Mouse (Mus musculus): ENCODE measurements around the gene Pou3f1. TPM values are rescaled to one million over a fixed set of nuclear protein-coding genes. Genes with fewer than 3 reads are reported as not detected.

The Pou3f1 gene
- total and polyA plus RNA-seq, 2 experiments from 2014 or later, result 4.8 to 6.3 TPM

- no peak overlapping the region for H3K4me3 ChIP-seq (ENCODE audit: low read length)
- H3K9ac ChIP-seq (replicated peaks; ENCODE audit: low read length), result no peak overlapping the region
- no peak overlapping the region for H3K4me2 ChIP-seq (ENCODE audit: low read depth, low read length)
- DNase-seq (ENCODE audit: low spot score) (no peak), ATAC-seq (no peak)
- no peak overlapping the region for H3K27ac ChIP-seq
- 67% methylated on average over 4 of the region's 4 CpGs for WGBS
- TF ChIP-seq CTCF (IDR thresholded peaks at IDR 0.05; ENCODE audit: low read depth), result no peak
- no peaks in the 10 kb centered on the region for H3K9me3 ChIP-seq (ENCODE audit: low read length)
- H3K4me1 ChIP-seq (ENCODE audit: insufficient read depth, low read length), result no peaks in the 10 kb centered on the region
- peaks cover 4% of the 10 kb centered on the region; the same call in 1 of the 2 replicates for H3K27me3 ChIP-seq (ENCODE audit: insufficient read depth, low read length)
- H3K36me3 ChIP-seq (ENCODE audit: insufficient read depth, low read length), result no peaks in the 10 kb centered on the region
These were observed 25.2 kb upstream of the Pou3f1 start for GRCm38 (mm10) chr4:124631456-124631855.

DNA sequence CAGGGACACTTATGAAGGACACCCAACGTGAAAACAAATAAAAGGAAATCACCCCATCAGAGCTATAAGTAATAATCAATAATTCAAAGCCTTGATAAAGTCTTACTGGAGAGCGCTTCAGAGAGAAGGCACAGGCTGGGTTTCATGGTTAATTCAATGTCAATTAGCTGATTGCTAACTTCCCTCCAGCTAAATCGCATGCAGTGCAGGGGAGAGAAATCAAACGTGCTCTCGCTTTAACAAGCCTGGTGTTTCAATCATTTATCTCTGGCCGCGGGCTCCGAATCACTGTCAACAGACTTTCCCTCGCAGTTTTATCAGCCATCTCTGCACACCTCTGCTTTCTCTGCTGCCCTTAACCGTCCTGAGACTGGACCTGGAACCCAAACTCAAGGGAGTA lies 23.8 kb upstream of the Pou3f1 start:
- no peak overlapping the region for H3K4me3 ChIP-seq (ENCODE audit: low read length)
- 57% methylated on average over 10 of the region's 10 CpGs for WGBS
- no peak for ATAC-seq
- H3K27me3 ChIP-seq (ENCODE audit: insufficient read depth, low read length), result peaks cover 4% of the 10 kb centered on the region; the same call in 1 of the 2 replicates
- no peaks in the 10 kb centered on the region for H3K4me1 ChIP-seq (ENCODE audit: insufficient read depth, low read length)
- no peaks in the 10 kb centered on the region for H3K36me3 ChIP-seq (ENCODE audit: insufficient read depth, low read length)
- no peak overlapping the region for H3K27ac ChIP-seq
- H3K4me2 ChIP-seq (ENCODE audit: low read depth, low read length), result no peak overlapping the region
- peak; percentile 33 for DNase-seq (ENCODE audit: low spot score)
- H3K9me3 ChIP-seq (ENCODE audit: low read length), result no peaks in the 10 kb centered on the region
- TF ChIP-seq CTCF (IDR thresholded peaks at IDR 0.05; ENCODE audit: low read depth), result no peak
- no peak overlapping the region for H3K9ac ChIP-seq (replicated peaks; ENCODE audit: low read length)

DNA sequence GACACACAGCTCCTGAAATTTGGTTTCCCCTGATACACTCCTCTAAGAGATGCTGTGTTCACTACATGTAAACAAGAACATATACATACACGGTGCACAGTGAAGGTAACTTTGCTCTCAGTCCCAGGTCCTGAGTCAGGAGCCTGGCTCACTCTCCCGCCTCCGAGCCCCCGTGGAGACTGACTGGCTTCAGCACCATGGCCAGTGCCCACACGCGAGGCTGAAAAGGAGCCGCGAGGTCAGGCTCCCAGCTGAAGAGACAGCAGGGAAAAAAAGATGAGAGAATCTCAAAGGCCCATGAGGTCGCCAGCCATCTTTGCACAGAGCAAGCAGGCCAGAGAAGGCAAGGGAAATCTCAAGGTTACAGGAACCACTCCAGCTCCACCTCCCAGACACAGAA lies 23.3 kb upstream of the Pou3f1 start:
- WGBS, result 13% methylated on average over 9 of the region's 9 CpGs
- Histone ChIP-seq H3K27me3 (ENCODE audit: insufficient read depth, low read length) (peaks cover 4% of the 10 kb centered on the region; the same call in 1 of the 2 replicates), H3K4me1 (ENCODE audit: insufficient read depth, low read length) (no peaks in the 10 kb centered on the region), H3K4me3 (ENCODE audit: low read length) (no peak overlapping the region), H3K27ac (no peak overlapping the region), H3K36me3 (ENCODE audit: insufficient read depth, low read length) (no peaks in the 10 kb centered on the region), H3K9me3 (ENCODE audit: low read length) (no peaks in the 10 kb centered on the region), H3K4me2 (ENCODE audit: low read depth, low read length) (no peak overlapping the region), H3K9ac (replicated peaks; ENCODE audit: low read length) (no peak overlapping the region)
- ATAC-seq, result no peak
- peak; percentile 38 for DNase-seq (ENCODE audit: low spot score)
- no peak for TF ChIP-seq CTCF (IDR thresholded peaks at IDR 0.05; ENCODE audit: low read depth)

DNA sequence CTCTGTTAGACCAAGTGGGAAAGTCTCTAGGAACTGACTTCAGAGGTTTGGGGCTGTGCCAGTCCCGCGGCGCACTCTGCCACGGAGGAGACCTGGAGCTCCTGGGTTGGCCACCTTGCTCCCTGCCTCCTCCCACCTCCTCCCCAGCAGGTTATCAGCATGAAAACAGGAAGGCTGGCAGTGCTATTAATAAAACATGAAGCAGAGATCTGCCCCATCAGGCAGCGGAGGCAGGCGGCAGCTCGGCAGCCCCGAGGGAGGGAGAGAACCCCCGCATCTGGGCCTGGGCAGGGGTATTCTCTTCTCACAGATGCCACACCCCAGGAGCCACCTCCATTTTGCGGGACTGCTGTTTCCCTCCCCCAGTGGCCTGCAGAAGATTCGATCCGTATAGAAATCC lies 16.9 kb upstream of the Pou3f1 start:
- no peak for DNase-seq (ENCODE audit: low spot score)
- WGBS, result 19% methylated on average over 12 of the region's 12 CpGs
- no peaks in the 10 kb centered on the region for H3K27me3 ChIP-seq (ENCODE audit: insufficient read depth, low read length)
- H3K36me3 ChIP-seq (ENCODE audit: insufficient read depth, low read length), result no peaks in the 10 kb centered on the region
- H3K4me2 ChIP-seq (ENCODE audit: low read depth, low read length), result no peak overlapping the region
- H3K4me3 ChIP-seq (ENCODE audit: low read length), result no peak overlapping the region
- H3K9ac ChIP-seq (replicated peaks; ENCODE audit: low read length), result no peak overlapping the region
- no peak for TF ChIP-seq CTCF (IDR thresholded peaks at IDR 0.05; ENCODE audit: low read depth)
- no peak for ATAC-seq
- H3K4me1 ChIP-seq (ENCODE audit: insufficient read depth, low read length), result no peaks in the 10 kb centered on the region
- no peaks in the 10 kb centered on the region for H3K9me3 ChIP-seq (ENCODE audit: low read length)
- H3K27ac ChIP-seq, result no peak overlapping the region

DNA sequence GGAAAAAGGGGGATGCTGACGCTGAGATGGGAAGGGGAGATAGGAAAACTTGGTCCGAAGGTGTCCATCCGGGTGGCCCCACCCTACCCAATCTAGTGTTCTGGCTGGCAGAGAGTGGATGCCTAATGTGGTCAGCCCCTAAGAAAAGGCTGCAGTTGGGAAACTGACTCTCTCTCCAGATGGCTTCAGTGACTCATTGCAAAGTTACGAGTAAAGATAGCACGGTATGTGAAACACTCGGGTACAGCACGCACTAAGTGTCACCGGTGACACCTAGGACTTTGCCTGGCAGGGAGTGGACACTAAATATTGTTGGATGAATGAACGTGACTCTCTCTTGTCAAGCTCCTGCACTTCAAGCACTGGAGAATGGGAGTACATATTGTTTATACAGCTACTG lies 12.7 kb upstream of the Pou3f1 start:
- no peaks in the 10 kb centered on the region; the same call in 1 of the 2 replicates for H3K27me3 ChIP-seq (ENCODE audit: insufficient read depth, low read length)
- no peak overlapping the region for H3K4me3 ChIP-seq (ENCODE audit: low read length)
- no peak overlapping the region for H3K27ac ChIP-seq
- no peak overlapping the region for H3K4me2 ChIP-seq (ENCODE audit: low read depth, low read length)
- 92% methylated on average over 9 of the region's 9 CpGs for WGBS
- no peak overlapping the region for H3K9ac ChIP-seq (replicated peaks; ENCODE audit: low read length)
- no peak for ATAC-seq
- H3K9me3 ChIP-seq (ENCODE audit: low read length), result no peaks in the 10 kb centered on the region
- DNase-seq (ENCODE audit: low spot score), result no peak
- TF ChIP-seq CTCF (IDR thresholded peaks at IDR 0.05; ENCODE audit: low read depth), result no peak
- H3K4me1 ChIP-seq (ENCODE audit: insufficient read depth, low read length), result no peaks in the 10 kb centered on the region
- no peaks in the 10 kb centered on the region for H3K36me3 ChIP-seq (ENCODE audit: insufficient read depth, low read length)

- Histone ChIP-seq H3K27me3 (ENCODE audit: insufficient read depth, low read length) (peaks cover 4% of the 10 kb centered on the region; the same call in 1 of the 2 replicates), H3K4me1 (ENCODE audit: insufficient read depth, low read length) (no peaks in the 10 kb centered on the region), H3K4me3 (ENCODE audit: low read length) (no peak overlapping the region), H3K4me2 (ENCODE audit: low read depth, low read length) (no peak overlapping the region), H3K9ac (replicated peaks; ENCODE audit: low read length) (no peak overlapping the region), H3K36me3 (ENCODE audit: insufficient read depth, low read length) (no peaks in the 10 kb centered on the region), H3K9me3 (ENCODE audit: low read length) (no peaks in the 10 kb centered on the region), H3K27ac (no peak overlapping the region)
- ATAC-seq (no peak), DNase-seq (ENCODE audit: low spot score) (no peak)
- no peak for TF ChIP-seq CTCF (IDR thresholded peaks at IDR 0.05; ENCODE audit: low read depth)
- 52% methylated on average over 3 of the region's 3 CpGs for WGBS
These were observed 11.6 kb upstream of the Pou3f1 start for GRCm38 (mm10) chr4:124644974-124645433.

- Histone ChIP-seq H3K36me3 (ENCODE audit: insufficient read depth, low read length) (no peaks in the 10 kb centered on the region), H3K27me3 (ENCODE audit: insufficient read depth, low read length) (peaks cover 5% of the 10 kb centered on the region; the same call in 1 of the 2 replicates), H3K4me3 (ENCODE audit: low read length) (no peak overlapping the region), H3K4me1 (ENCODE audit: insufficient read depth, low read length) (no peaks in the 10 kb centered on the region), H3K9ac (replicated peaks; ENCODE audit: low read length) (no peak overlapping the region), H3K4me2 (ENCODE audit: low read depth, low read length) (peak overlapping the region; percentile 2; the same call in 1 of the 2 replicates), H3K9me3 (ENCODE audit: low read length) (no peaks in the 10 kb centered on the region), H3K27ac (no peak overlapping the region)
- DNase-seq (ENCODE audit: low spot score) (no peak), ATAC-seq (no peak)
- WGBS, result 26% methylated on average over 8 of the region's 8 CpGs
- TF ChIP-seq CTCF (IDR thresholded peaks at IDR 0.05; ENCODE audit: low read depth), result no peak
These were observed 10.0 kb upstream of the Pou3f1 start for GRCm38 (mm10) chr4:124646591-124646990.

Measured in hindbrain, postnatal 0 days (tissue).